Mouse (Mus musculus): ENCODE results near the gene Apbb2. TPM values are rescaled to one million over a fixed set of nuclear protein-coding genes. Genes with fewer than 3 reads are reported as not detected.

Apbb2 gene
- polyA plus RNA-seq, 1 experiment = not detected

DNA sequence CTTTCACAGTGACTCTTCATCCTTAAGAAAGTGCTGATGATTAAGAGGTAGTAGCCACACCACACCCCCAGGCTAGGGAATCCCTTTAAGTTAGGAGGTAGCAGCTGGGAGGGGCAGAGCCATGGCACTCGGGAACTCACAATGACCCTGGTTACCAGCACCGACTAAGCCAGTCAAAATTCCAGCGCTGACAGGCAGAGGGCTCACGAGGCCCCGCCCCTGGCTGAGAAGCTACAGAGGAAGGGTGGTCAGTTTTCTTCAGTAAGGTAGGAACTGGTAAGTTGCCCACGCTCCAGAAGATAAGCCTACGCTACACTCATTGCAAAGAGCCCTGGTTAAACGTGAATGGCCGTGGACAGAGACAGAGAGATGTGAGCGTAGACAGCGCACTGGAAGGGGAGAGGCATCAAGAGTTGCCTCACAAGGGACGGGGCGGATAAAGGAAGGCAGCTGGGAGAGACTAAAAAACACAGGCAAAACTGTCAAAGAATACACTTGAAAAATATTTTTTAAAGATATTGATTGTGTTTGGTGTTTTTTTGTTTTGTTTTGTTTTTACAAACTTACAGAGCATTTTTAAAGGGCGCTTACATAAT is 100.1 kb downstream of the Apbb2 start:
- TF ChIP-seq GATA1 (IDR thresholded peaks at IDR 0.05; ENCODE audit: low read length) = no peak

DNA sequence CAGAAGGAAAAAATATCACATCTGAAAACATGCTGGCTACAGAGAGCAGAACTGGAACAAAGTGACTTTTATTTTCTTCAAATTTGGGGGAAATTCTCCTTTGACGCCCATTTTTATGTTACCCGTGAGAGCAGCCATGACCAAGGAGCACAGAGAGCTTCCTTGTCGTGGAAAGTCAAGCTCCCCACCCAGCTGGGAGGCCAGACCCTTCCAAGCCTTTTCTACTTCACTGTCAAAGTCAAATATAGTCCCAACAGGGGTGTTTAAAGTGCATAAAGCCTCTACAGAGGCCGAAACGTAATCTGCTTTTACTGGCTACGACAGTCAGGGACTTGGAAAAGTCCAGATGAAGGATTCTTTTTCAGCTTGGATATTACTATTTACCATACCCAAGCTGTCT is 101.1 kb downstream of the Apbb2 start:
- TF ChIP-seq GATA1 (IDR thresholded peaks at IDR 0.05; ENCODE audit: low read length) = no peak

DNA sequence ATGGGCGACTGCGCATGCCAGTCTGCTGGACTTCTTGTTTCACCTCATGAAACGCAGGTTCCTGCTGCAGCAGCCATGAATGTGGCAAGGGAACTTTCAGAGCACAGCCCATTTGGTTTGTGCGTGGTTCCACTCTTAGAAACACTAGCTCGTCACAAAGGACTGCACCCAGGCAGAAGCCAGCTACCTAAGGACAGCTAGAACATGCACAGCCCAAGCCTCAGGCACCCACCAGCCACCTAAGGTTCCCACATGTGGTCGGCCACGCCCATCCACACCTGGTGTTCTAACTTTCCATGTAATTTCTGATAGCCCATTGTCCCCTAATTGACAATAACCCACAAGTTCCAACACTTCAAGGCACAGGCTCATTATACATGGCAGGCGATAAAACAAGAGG is 102.3 kb downstream of the Apbb2 start:
- TF ChIP-seq GATA1 (IDR thresholded peaks at IDR 0.05; ENCODE audit: low read length) = no peak

DNA sequence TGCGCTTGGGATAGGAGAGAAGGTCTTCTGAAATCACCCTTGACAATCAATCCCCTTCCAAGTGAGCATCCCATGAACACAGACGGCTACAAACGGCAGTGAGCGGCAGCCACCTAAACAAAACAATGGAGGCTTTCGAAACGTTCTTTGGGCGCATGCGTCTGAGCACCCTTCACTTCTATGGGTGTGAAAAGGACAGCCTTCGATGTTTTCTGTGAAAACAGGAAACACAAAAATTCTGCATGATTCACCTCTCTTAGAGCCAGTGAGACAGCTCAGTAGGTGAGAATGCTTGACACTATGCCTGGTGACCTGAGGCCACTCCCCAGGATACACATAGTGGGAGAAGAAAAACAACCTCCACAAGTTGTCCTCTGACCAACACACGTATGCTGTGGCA is 103.3 kb downstream of the Apbb2 start:
- no peak for TF ChIP-seq GATA1 (IDR thresholded peaks at IDR 0.05; ENCODE audit: low read length)

DNA sequence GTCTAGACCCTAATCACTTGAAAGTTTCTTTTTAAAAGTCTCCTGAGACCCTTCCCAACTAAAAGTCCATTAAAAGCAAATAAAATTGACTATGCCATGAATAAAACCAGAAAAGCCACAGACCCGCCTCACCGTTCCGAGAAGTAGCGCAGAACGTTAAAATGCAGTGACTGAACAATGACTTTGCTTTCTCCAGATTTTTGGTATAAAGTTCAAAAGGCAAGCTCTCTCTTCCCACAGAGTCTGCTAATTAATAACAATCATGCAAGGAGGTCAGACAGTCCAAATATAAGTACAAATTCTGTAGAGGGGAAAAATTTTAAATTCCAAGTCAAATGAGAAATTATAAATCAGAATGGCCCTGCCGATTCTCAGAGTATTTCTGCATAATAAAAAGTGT is 103.9 kb downstream of the Apbb2 start:
- no peak for TF ChIP-seq GATA1 (IDR thresholded peaks at IDR 0.05; ENCODE audit: low read length)

DNA sequence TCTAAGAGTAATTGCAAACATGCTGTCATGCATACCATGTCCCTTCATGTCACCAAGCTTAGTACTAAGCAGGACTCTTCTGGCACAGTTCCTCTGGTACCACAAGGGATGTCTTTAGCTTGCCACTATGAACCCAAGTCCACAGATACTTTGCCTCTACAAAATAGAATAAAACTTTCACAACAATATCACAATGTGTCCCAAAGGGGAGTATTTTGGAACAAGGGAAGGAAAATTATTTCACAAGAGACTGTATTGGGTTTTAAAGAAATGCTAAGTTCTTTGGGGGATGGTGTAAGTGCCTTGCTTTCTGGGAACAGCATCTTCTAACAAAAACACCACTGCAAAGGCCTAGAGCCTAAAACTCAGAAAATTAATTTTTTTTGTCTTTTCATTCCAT is 105.2 kb downstream of the Apbb2 start:
- TF ChIP-seq GATA1 (IDR thresholded peaks at IDR 0.05; ENCODE audit: low read length) = no peak

DNA sequence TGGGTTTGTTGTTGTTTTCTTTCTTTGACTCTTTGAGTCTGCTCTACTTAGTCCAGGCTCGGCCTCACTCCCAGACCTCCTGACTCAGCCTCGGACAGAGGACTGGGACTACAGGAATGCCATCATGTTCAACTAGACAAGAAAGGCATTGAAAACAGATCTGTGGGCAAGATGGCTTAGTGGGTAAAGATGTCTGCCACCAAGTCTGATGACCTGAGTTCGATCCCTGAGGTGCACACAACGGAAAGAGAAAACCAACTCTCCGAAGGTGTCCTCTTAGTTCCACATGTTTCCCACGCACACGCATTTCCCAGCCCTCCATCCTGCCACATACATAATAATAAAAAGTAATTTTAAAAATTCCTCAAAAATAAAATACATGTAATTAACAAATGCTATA is 106.1 kb downstream of the Apbb2 start:
- no peak for TF ChIP-seq GATA1 (IDR thresholded peaks at IDR 0.05; ENCODE audit: low read length)

DNA sequence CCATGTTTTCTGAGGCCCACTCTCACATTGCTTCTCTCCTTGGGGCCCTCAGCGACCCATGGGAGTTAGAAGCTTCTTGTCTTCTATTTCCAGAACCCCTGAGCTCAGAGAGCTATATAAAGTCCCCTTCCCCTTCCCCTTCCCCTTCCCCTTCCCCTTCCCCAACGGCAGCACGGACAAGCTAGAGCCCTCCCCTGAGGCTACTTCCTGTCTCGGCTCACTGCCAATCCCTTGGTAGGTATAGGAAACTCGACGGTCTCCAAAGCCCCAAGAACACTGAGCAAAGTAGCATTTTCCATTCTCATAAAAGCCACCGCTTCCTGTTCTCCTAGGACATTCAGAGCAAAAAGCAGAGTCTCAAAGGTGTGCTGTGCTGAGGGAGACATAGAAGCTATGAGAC is 107.9 kb downstream of the Apbb2 start:
- TF ChIP-seq GATA1 (IDR thresholded peaks at IDR 0.05; ENCODE audit: low read length) = no peak

DNA sequence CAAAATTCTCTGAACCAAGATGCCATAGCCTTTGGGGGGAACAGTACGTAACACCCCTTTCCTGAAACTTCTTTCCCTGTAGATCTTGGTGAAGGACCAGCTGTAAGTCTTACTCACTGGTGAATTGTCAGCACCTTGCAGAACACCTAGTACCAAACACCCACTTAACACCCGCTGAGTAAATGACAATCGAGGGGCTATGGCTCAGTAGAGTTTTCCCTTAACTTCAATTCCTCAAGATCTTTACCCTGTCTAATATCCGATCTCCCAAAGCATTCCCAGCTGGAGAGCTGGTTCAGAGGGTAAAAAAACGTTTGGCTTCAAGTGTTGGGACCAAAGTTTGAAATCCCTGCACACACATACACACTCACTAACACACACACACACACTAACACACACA is 109.4 kb downstream of the Apbb2 start:
- TF ChIP-seq GATA1 (IDR thresholded peaks at IDR 0.05; ENCODE audit: low read length) = no peak

DNA sequence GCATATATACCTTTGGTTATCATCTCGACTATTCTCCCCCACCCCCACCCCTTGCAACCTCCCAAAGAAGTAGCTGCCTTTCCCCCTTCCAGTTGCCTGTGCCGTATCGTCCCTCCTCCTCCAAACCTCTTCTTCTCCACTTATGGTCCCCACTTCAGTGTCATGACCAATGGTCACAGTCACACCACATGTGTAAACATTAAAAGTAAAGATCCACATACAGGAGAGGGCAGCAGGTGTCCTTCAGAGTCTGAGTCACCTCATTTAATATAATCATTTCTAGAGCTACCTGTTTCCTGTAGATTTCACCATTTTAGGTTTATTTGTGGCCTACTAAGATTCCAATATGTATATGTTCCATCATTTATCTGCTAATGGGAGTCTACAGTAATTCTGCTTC is 113.0 kb downstream of the Apbb2 start:
- TF ChIP-seq GATA1 (IDR thresholded peaks at IDR 0.05; ENCODE audit: low read length) = no peak

DNA sequence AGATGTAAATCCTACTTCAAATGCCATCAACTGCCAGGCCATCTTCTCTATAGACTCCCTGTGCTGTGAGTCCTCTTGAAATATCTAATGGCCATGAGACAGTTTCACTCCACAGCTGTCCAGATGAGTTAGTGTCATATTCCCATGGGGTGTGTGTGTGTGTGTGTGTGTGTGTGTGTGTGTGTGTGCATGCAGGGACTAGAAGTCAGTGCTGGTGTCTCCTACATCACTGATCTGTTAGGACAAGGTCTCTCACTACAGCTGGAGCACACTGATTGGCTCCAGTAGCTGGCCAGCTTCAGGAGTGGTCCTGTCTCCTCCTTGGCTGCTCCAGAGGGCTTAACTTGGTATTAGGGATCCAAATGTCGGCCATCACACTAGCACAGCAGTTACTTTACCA is 113.5 kb downstream of the Apbb2 start:
- no peak for TF ChIP-seq GATA1 (IDR thresholded peaks at IDR 0.05; ENCODE audit: low read length)

DNA sequence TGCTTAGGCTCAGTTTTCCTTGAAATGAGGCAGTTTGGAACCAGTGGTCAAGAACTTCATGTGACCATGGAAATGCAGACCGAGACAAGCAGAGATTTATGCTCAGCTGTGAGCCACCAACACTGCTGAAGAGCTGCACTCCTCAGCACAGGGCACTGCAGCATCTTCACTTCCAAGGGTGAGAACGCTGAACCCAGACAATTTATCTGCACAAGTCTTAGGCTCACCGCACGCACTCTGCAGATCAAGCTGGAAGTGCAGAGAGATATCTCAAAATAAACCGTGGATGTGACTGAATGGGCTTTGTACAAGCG is 114.2 kb downstream of the Apbb2 start:
- TF ChIP-seq GATA1 (IDR thresholded peaks at IDR 0.05; ENCODE audit: low read length) = no peak

DNA sequence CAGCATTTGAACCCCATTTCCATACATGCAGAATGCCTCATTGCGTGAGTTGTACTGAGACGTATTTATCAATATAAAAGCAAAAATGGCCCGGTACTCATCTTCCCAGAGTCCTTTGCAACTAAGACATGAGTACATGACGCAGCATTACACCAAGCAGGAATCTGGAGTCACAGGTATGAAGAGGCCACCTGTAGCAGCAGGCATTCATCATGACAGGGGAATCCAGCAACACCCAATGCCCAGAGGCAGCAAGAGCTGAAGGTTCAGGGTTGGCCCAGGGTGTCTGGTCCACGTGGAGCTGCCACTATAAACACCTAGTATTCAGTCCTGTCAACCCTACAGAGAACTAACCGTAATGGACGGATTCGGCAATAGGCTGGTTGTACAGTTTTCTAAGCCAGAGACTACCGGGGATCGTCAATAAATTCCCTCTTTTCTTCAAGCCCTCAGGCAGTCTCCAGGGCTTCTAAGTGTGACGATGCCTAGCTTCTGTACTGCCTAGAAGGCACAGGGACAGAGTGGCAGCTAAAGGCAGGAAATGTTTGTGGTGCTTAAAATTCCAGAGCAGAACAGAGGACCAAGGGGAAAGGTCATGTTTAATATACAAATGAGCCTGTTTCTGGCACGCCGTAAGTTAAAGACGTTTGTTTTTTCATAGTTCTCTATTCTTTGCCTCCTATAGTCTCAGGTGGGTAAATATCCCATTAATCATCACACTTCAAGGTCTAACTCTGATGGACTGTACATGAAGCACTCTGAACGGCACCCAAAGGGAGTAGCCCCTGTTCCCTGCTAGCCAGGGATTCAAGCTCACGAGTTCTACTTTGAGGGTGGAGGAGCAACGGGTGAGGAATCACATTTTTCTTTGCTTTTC is 114.8 kb downstream of the Apbb2 start:
- no peak for TF ChIP-seq GATA1 (IDR thresholded peaks at IDR 0.05; ENCODE audit: low read length)

DNA sequence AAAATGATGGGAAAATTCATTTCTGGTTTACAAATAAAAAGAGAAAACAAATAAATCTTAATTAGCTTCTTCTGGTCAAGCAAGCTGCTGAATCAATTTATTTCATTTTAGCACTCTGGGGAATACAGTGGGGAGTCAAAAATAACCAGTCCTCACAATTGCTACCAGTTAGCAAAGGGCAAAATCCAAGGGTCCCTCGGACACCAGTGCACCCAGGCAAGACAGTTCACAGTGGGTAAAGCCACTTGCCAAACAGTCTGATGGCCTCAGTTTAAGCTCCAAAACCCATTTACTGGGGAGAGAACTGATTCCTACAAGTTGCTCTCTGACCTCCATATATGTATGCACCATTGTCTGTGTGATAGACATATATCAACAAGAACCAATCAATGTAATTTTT is 115.6 kb downstream of the Apbb2 start:
- no peak for TF ChIP-seq GATA1 (IDR thresholded peaks at IDR 0.05; ENCODE audit: low read length)

DNA sequence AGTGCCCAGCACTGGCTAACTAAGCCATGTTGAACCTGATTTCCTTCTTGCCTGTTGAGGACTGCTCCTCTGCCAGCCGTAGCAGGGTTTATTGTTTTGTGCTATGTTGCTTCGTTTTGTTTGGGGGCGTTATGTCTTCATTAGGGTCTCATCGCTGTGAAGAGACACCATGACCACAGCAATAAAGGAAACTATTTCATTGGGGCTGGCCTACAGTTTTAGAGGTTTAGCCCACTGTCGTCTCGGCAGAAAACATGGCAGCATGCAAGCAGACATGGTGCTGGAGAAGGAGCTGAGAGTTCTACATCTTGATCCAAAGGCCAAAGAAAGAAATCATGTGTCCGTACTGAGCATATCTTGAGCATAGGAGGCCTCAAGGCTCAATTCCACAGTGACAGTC is 119.0 kb downstream of the Apbb2 start:
- no peak for TF ChIP-seq GATA1 (IDR thresholded peaks at IDR 0.05; ENCODE audit: low read length)

DNA sequence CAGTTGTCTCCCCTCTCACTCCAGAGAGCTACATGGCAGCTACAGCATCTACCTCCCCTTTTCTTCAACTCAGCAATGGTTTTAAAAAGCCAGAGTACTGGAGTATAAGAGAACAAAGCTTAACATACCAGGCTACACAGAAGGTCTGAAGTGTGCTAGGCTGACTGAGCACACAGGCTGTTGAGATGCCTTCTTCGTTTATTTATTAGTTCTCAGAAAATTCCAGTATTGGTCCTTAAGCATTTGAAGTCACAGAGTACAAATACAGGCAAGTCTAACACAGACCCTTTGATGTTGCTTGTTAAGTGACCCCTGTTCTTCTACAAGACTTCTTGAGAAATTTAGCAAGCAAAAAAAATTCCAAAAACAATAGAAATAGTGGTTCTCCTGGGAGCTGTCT is 120.4 kb downstream of the Apbb2 start:
- no peak for TF ChIP-seq GATA1 (IDR thresholded peaks at IDR 0.05; ENCODE audit: low read length)

DNA sequence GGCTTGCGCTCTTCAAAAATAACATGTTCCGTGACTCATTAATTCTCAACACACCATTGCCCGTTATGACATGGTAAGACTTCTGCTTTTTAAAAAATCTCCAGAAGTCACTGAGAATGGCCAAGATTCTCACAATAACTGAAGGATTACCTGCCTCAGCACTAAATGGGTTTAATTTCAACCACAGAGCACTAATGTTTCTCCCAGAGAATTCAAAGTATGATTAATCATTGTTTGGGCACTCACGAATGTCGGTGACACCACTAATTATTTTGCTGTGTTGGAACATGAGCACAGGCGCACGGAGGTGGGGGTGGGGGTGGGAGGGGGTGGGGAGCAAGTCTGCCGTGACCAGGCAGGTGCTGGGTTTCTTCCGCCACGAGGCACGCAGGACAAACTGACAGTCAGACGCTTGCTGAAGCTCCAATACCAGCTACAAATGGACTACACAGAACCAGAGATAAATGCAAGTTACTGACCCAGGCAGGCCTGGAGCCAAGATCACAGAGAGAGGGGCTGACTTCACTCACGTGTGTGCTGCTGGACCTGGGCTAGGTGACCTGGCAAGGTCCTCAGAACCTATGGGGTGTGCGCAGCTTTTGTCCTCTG is 121.0 kb downstream of the Apbb2 start:
- TF ChIP-seq GATA1 (IDR thresholded peaks at IDR 0.05; ENCODE audit: low read length) = no peak
